Mouse (Mus musculus) cerebellum, postnatal 36 days (tissue): ENCODE measurements at regions not wholly inside any gene's neighbourhood (a gene's known extent, or its start where the extent isn't known, plus 50 kb on each side); places are given as distances from the start of the nearest gene placed in this dataset.

Source experiments
- DNase-seq, 2 experiments: peaks; one replicate each; pipeline ENCODE4 v3.0.0; 2021 to 2022; ENCODE audit warnings: mixed read lengths in 2 of 2

- DNase-seq: no peak
Observed at GRCm38 (mm10) chr8:26226612-26227528, 107.5 kb downstream of the Gm45692 start.

GRCm38 (mm10) chr8:26227529-26227895 is 108.2 kb downstream of the Gm45692 start:
- DNase-seq: peak in 1 of 2 experiments; percentile 2

GRCm38 (mm10) chr8:26229548-26229947 is 110.2 kb downstream of the Gm45692 start:
- DNase-seq: no peak

- no peak for DNase-seq
Observed at GRCm38 (mm10) chr8:26239075-26239474, 119.7 kb downstream of the Gm45692 start.

DNA sequence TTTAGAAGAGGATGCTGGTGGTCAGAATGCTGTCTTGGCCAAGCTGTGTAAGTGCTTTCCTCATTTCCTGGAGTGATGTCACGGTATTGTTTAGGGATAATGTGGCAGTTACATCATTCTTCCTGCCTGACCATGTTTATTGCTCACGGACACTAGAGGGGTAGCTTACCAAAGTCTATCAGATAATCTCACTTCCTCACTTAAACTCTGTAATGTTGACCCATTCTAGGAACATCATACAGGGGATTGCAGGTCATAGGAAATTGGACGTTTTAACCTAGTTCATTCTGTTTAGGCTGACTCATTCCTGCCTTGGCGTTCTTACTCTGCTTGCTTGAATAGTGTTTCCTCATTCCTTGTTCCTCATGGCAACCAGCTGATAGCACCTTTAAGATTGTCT is 120.3 kb downstream of the Gm45692 start:
- DNase-seq: no peak

GRCm38 (mm10) chr8:26243743-26244142 is 124.4 kb downstream of the Gm45692 start:
- no peak for DNase-seq

DNA sequence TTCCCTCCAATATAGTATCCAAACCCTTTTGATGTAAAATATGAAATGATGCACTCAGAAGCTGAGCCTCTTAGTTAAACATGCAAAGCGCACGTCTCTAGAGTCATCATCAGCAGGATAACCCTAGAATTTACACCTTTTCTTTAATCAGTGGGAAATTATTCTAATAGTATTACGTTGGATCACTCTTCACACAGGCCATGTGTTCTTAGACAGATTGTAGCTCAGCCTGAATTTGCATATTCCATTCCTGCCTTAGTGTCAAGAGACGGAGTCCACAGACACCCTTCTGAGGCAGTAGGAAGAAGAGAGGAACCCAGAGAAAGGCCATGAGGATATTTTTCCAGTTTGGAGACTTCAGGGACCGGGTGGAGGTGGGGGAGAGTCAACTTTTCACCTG is 125.0 kb downstream of the Gm45692 start:
- no peak for DNase-seq

DNA sequence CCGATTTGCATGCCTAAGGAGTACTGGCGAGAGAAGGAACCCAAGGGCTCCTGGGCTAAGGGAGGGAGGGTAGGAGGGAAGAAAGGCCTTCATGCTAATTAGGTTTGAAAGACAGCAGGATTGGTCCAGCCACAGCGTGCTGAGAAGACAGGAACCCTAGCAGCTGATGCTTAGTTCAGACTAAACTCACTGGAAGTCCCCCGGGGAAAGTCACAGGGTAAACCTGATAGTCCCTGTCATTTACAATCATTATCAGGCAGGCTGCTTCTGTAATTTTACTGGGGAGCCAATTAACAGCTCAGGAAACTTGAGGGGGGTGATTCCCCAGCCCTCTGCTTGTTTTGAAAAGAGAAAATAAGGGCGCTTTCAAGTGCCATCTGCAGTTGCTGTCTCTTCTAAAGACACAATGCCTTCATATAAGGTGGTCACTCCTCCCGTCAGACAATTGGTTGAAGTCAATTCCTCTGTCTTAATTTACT is 135.9 kb downstream of the Gm45692 start:
- no peak for DNase-seq

- DNase-seq: no peak
Observed at GRCm38 (mm10) chr8:26260294-26260693, 141.0 kb downstream of the Gm45692 start.

DNA sequence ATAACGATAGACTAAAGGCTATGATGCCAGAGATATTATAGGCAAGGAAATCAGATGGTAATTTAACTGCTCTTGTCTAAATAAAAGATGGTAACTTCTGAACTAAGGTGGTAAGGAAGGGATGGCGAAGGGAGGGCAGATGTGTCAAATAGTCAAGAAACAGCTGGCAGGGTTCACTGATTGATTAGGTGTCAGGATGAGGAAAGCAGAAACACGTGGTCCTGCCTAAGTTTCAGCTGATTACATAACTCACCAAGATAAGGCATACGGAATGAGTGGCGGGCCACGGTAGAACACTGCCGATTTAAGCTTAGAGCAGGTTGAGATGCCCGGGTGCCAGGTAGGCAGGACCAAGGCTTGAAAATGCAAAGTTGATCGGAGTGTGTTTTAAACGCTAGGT is 143.2 kb downstream of the Gm45692 start:
- no peak for DNase-seq

DNA sequence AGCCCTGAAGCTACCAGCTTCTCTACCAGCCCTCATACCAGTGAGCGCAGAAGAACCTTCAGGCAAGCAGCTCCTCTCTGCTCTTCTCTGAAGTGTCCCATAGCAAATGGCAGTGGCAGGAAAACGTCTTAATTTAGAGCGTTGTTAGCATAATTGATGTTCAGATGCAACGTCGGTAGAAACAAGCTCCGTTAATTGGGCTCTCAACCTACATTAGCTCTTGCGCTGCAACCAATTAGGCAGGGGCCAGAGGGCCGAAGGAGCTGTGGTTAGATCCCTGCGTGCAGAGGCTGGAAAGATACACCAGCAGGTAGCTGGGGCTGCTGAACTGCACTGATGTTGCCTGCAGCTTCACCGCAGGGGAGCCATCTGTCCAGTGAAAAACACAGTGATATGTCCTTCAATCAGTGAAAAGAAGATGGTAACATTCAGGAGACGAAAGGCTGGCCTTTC is 145.6 kb downstream of the Gm45692 start:
- peak; percentile 17 to 18 for DNase-seq

GRCm38 (mm10) chr8:26265366-26265765 is 146.0 kb downstream of the Gm45692 start:
- no peak for DNase-seq

DNA sequence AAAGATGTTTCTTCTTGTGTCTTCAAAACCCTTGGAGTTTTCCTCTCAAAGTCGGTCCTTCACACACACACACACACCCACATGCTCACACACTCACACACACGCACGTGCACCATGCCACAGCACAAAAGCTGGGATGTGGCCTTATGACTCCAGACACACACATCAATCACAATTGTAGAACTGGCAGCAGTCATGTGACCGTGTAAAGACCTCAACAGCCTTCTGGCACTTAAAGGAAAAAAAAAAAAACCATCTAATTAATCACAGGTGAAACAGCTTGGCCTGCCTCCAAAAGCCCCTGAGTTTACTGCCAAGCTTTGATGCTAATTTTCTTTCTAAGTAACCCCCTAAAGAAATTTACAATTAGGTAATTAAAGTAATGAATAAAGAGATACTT is 147.1 kb downstream of the Gm45692 start:
- no peak for DNase-seq

DNA sequence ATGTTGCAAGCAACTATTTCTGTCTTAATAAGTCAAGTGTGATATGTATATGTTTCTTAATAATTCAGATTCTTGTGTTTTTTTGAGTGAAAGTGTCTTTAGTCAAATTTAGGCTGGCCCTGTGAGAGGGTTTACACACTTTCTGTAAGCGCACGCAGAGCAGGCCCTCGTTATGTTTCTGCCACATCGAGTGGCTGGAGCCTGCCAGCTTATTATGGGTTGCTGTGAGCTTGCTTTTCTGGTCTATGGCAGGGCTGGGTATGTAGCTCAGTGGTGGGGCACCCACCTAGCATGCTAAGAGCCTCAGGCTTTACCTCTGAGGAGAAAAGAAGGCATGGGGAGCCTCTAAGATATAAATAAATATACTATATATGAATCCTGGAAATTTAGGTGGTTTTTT is 148.2 kb downstream of the Gm45692 start:
- no peak for DNase-seq

GRCm38 (mm10) chr8:26268751-26269415 is 149.5 kb downstream of the Gm45692 start:
- DNase-seq: no peak

DNA sequence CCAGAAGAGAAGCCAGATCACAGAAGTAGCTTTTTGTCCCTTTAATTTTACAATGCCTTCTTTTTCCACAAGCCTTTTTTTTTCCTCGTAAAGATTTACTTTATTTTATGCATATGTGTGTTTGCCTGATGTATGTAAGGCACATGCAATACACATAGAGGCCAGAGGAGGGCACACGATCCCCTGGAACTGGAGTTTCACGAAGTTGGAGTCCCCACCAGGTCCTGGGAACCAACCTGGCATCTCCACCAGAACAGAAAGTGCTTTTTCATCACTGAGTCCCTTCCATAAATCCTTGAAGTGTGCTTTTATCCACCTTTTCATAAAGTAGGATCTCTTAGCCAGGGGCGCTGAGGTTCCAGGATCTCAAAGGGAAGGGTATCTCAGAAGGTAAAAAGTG is 152.8 kb downstream of the Gm45692 start:
- no peak for DNase-seq

DNA sequence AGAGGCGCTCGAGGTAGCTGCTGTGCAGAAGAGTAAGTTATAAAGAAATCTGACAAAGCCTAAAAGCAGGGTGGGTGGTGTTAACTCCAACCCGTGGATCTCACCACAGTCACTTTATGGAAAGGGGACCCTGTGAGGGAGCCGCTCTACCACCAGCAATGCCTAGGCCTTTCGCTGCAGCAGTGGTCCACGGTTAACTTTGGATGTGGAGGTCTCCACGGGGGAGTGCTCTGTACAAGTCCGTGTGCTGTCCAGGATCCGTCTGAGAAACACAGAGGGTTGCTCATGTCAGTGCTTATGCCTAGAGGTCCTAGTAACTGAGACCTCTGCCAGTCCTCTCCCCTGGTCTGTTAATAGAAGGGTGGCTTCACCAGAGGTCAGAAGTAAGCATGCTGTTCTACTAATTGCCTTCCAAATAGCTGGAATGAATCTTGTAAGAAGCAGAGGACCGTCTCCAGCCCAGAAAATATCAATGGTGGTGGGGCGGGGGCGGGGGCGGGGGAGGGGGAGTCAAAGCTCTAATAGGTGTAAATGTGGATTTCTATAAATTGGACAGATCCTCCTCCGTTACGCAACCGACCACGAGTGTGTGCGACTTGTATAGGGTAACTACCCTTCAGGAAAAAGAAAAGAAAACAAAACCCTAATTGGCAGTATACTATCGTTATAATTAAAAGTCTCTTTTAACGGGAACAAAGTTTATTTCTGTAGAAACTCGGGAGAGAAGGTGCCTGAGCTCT is 153.5 kb downstream of the Gm45692 start:
- no peak for DNase-seq

GRCm38 (mm10) chr8:26273415-26273760 is 154.1 kb downstream of the Gm45692 start:
- DNase-seq: no peak

DNA sequence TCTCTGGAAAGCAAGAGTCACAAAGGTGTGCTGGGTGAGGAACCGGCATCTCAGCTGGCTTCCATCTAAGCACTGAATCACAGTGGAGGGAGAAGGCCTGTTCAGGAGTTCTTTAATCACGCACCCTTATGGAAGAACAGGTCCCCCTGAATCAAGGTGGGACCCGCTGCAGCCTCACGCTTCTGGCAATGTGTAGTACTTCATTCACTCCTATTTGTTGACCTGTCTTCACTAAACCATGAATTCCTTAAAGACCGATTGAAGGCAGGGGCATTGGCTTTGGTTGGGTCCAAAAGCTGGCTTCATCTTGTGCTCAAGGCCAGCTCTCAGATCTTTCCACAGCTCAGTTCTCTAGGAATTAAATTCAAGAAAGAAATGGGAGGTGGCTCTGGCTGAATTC is 154.5 kb downstream of the Gm45692 start:
- DNase-seq: no peak

- DNase-seq: no peak
Observed at GRCm38 (mm10) chr8:26274481-26274880, 155.1 kb downstream of the Gm45692 start.

- no peak for DNase-seq
Observed at GRCm38 (mm10) chr8:26282156-26282935, 163.0 kb downstream of the Gm45692 start.

- no peak for DNase-seq
Observed at GRCm38 (mm10) chr8:26283957-26284356, 164.6 kb downstream of the Gm45692 start.

DNA sequence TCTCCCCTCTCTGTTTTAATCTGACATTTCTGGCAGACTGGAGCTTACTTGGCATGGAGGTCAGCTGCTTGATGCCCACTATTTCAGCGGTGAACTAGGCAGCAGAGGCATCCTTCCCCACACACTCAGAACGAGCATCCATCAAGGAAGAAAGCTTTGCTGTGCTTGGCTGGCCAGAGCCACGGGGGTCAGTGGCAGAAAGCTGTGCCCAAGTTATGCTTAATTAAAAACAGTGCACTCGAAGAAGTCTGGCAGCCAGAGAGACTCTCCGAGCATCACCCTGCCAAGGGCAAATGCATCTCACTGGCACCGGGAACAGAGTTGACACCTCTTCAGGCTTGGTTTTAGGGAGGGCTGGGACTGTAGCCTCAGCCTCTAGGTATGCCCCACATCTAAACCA is 168.3 kb downstream of the Gm45692 start:
- DNase-seq: peak; percentile 6 to 22
